Mouse (Mus musculus) stomach, embryonic 16.5 days (tissue): ENCODE results near the gene Adamts20. TPM values are rescaled to one million over a fixed set of nuclear protein-coding genes. Genes with fewer than 3 reads are reported as not detected.
A peak's percentile ranks its signal among the peaks of the same experiment; 100 is the strongest.
"Not testable (repeated sequence)": the region's sequence is repeated elsewhere in the genome, so short reads cannot be mapped to it uniquely, and the experiment has no call there.

ENCODE experiments used
- ATAC-seq: fragments of 200-750 bp; cut with Nextera tagmentation; 2 replicates; pipeline ENCODE4 v1.8.0; 2017; ENCODE audit warnings: moderate number of reproducible peaks, moderate TSS enrichment; ENCODE audit not compliant: insufficient read depth, low FRiP score
- H3K27ac ChIP-seq: fragments of 300-500 bp; sonication (generic); 2 replicates; pipeline ENCODE4 v1.5.1; 2014; ENCODE audit warnings: low read length
- H3K27me3 ChIP-seq: fragments of 300-500 bp; sonication (generic); 2 replicates; pipeline ENCODE4 v1.6.1; 2014; ENCODE audit warnings: low read length, control low read depth, mixed read lengths; ENCODE audit not compliant: control insufficient read depth, insufficient read depth
- H3K36me3 ChIP-seq: fragments of 300-500 bp; sonication (generic); 2 replicates; pipeline ENCODE4 v1.6.1; 2014; ENCODE audit warnings: low read length; ENCODE audit not compliant: control insufficient read depth, insufficient read depth
- H3K4me1 ChIP-seq: fragments of 300-500 bp; sonication (generic); 2 replicates; pipeline ENCODE4 v1.6.1; 2014; ENCODE audit warnings: low read length, control low read depth, mixed read lengths; ENCODE audit not compliant: control insufficient read depth, insufficient read depth
- H3K4me2 ChIP-seq: fragments of 300-500 bp; sonication (generic); 2 replicates; pipeline ENCODE4 v1.6.1; 2014; ENCODE audit warnings: low read depth, low read length, mixed read lengths
- H3K4me3 ChIP-seq: fragments of 300-500 bp; sonication (generic); replicated peaks from 2 replicates; pipeline ENCODE4 v1.5.1; 2014; ENCODE audit warnings: mild to moderate bottlenecking, low read length
- H3K9ac ChIP-seq: fragments of 300-500 bp; sonication (generic); 2 replicates; pipeline ENCODE4 v1.6.1; 2014; ENCODE audit warnings: low read length
- H3K9me3 ChIP-seq: fragments of 300-500 bp; sonication (generic); replicated peaks from 2 replicates; pipeline ENCODE4 v1.6.1; 2016; ENCODE audit warnings: low read length, control low read depth; ENCODE audit not compliant: control insufficient read depth
- WGBS: fragments of 180-500 bp; shearing (Covaris S2); extraction: QIAGEN DNeasy Blood & Tissue Kit; methylation state at CpG from one replicate; pipeline ENCODE4 v1.1.7; 2014; 5-methylcytosine and 5-hydroxymethylcytosine counted together
- polyA plus RNA-seq: library from polyadenylated mRNA; unstranded; fragments of >200 nt; fragmentation: Nextera tagmentation; extraction: Ambion mirVana; gene quantifications from 2 replicates; pipeline ENCODE4 v1.2.1, GENCODE M21; 2015

Adamts20 gene
- polyA plus RNA-seq, 1 experiment from 2014 or later = 2.1 TPM

DNA sequence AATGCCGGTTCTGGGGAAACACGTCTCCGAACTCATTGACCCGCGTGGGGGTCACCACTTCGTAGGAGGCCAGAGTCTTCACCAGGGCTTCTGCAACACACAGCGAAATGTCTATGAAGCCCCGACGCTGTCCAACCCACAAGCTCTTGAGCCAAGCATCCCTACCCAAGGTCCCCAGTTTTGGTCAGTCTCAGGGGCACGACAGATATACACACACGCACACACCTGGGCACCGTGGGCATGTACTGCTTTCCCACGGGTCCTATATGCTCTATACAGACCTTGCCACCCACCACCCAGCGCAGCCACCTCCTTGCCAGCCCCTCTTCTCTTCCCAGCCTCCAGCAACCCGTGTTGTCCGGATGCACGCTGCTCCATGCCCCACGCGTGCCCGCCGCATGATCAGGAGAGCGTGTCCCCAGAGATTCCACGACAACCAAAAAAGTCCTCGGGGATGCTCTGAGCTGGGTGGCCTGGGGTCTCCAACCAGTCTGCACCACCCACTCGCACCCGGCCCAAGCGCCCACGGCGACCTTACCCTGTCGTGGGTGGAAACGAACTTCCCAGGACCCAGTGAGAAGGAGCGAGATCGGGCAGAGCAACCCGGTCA is 61.7 kb downstream of the Adamts20 start:
- 2% methylated on average over 34 of the region's 34 CpGs for WGBS
- H3K9ac ChIP-seq = peak overlapping the region; percentile 75
- no peaks in the 10 kb centered on the region for H3K9me3 ChIP-seq
- no peak overlapping the region for H3K27ac ChIP-seq
- peak overlapping the region; percentile 98 for H3K4me2 ChIP-seq
- peaks cover 8% of the 10 kb centered on the region for H3K4me1 ChIP-seq
- peak overlapping the region; percentile 68 for H3K4me3 ChIP-seq
- no peak; the same call in 1 of the 2 replicates for ATAC-seq
- 0 out of 2 replicates have a peak, but pooled peaks cover 8% of the 10 kb centered on the region for H3K27me3 ChIP-seq
- H3K36me3 ChIP-seq = no peaks in the 10 kb centered on the region

DNA sequence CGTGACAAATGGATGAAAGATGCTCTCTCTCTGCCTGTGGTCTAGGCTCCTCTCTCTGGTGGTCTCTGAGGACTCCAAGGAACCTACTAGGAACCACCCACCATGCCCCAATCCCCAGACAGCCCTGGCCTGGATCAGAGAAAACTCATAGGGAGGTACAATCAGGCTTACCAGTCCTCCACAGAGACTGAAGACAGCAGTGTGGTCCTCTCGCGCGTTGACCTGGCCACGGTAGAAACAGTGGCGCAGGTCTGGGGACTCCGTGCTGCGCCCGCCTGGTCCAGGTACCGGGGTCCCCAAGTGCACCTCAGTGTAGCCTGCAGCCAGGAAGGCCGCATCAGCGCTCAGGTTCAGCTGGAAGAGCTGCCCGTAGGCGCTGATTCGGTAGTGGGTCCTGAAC is 62.2 kb downstream of the Adamts20 start:
- Histone ChIP-seq H3K9ac (peak overlapping the region; percentile 75), H3K4me2 (peak overlapping the region; percentile 98), H3K27ac (no peak overlapping the region), H3K27me3 (0 out of 2 replicates have a peak, but pooled peaks cover 8% of the 10 kb centered on the region), H3K36me3 (no peaks in the 10 kb centered on the region), H3K4me1 (peaks cover 8% of the 10 kb centered on the region), H3K9me3 (no peaks in the 10 kb centered on the region), H3K4me3 (peak overlapping the region; percentile 68)
- WGBS = 5% methylated on average over 15 of the region's 15 CpGs
- no peak for ATAC-seq

DNA sequence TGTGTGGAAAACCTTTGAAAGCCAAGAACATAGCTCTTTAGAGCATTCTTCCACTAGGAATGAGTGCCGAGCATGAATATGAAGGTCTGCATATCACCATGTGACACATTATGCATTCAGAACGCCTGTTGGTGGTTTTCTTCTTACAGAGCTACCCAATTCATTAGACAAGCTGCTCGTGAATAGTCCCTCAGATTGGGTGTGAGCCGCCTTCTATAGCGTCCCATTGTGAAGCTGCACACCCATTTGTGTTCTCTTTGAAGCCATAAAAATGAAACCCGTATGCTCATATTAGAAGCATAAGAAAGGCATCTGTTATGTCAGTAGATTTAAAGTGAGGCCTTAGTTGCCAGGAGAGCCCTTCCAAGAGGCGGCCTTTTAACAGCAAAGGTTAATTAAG is 72.5 kb downstream of the Adamts20 start:
- H3K27me3 ChIP-seq = no peaks in the 10 kb centered on the region
- whole genome bisulfite sequencing = 83% methylated on average over 7 of the region's 7 CpGs
- H3K27ac ChIP-seq = no peak overlapping the region
- H3K4me1 ChIP-seq = no peaks in the 10 kb centered on the region
- H3K36me3 ChIP-seq = no peaks in the 10 kb centered on the region
- H3K4me3 ChIP-seq = no peak overlapping the region
- H3K4me2 ChIP-seq = no peak overlapping the region
- H3K9ac ChIP-seq = no peak overlapping the region
- no peaks in the 10 kb centered on the region for H3K9me3 ChIP-seq
- ATAC-seq = no peak

DNA sequence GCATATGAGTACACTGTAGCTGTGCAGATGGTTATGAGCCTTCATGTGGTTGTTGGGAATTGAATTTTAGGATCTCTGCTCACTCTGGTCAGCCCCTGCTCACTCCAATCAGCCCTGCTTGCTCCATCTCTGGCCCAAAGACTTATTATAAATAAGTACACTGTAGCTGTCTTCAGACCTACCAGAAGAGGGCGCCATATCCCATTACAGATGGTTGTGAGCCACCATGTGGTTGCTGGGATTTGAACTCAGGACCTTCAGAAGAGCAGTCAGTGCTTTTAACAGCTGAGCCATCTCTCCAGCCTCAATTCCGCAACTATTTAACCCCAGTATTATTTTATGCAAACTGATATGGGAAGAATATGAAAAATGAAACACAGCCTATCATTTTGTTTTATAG is 75.1 kb downstream of the Adamts20 start:
- H3K27ac ChIP-seq, H3K36me3 ChIP-seq, H3K4me3 ChIP-seq, H3K9me3 ChIP-seq, H3K9ac ChIP-seq, H3K27me3 ChIP-seq, ATAC-seq, H3K4me1 ChIP-seq, H3K4me2 ChIP-seq: not testable (repeated sequence)
- 70% methylated on average over 2 of the region's 2 CpGs for WGBS

DNA sequence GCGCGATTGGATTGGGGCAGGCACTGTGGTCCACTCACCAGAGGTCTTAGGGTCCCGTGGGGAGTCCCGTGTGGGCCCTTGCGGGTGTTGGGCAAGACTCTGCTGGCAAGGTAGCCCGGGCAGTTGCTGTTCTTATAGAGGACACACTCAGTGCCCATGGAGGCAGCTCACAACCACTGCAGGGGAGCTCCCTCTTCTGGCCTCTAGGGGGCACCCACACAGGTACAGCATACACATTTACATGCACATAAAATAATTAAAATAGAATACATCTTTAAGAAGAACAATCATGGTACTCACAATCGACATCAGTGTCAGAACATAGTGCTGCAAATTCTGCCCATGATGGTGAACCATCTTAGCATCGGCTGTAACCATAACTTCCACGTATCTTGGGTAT is 85.8 kb downstream of the Adamts20 start:
- 94% methylated on average over 6 of the region's 9 CpGs for WGBS
- Histone ChIP-seq H3K27me3 (no peaks in the 10 kb centered on the region), H3K27ac (no peak overlapping the region), H3K4me3 (no peak overlapping the region), H3K4me1 (no peaks in the 10 kb centered on the region), H3K36me3 (no peaks in the 10 kb centered on the region), H3K4me2 (no peak overlapping the region), H3K9ac (no peak overlapping the region), H3K9me3 (no peaks in the 10 kb centered on the region)
- ATAC-seq = no peak

DNA sequence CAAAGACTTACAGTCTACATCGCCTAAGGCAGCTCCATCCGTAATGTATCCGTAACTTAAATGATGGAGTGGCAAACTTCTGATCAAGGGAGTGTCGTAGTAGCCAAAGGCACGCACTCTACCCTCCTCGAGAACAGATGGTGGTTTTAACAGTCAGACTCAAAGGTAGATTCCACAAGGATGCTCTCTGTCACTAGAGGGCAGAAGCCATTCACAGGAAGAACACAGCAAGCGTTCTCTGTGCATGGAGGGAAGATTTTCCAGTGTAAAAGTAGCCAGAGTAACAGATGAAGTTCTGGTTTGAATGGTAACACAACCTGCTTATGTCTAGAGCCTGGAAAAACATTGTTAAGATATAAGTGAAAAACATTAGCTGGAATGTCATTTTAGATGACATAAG is 92.7 kb downstream of the Adamts20 start:
- H3K36me3 ChIP-seq = no peaks in the 10 kb centered on the region
- no peaks in the 10 kb centered on the region for H3K9me3 ChIP-seq
- H3K4me3 ChIP-seq = no peak overlapping the region
- H3K9ac ChIP-seq = no peak overlapping the region
- no peak overlapping the region for H3K4me2 ChIP-seq
- H3K27me3 ChIP-seq = no peaks in the 10 kb centered on the region
- WGBS = 72% methylated on average over 7 of the region's 7 CpGs
- ATAC-seq = no peak
- no peak overlapping the region for H3K27ac ChIP-seq
- H3K4me1 ChIP-seq = no peaks in the 10 kb centered on the region

DNA sequence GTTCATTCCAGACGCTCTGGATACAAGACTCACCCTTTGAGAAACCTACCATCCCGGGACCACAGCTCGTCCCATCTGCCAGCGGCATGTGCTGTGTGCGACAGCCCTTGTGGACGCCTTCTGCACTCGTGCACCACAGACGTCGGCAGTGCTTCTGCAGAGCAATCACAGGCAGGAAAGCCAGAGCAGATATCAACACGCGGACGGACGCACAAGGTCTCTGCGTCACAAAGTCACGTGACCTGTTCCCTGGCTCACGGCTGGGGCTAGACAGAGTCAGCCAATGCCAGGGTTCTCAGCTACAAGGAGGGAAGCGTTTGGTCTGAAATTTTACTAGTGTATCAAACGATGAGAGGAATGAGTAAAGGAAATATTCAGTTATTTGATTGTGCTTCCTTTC is 116.2 kb downstream of the Adamts20 start:
- no peaks in the 10 kb centered on the region for H3K36me3 ChIP-seq
- no peak overlapping the region for H3K4me2 ChIP-seq
- ATAC-seq = no peak
- H3K27ac ChIP-seq = no peak overlapping the region
- WGBS = 88% methylated on average over 18 of the region's 18 CpGs
- no peaks in the 10 kb centered on the region for H3K4me1 ChIP-seq
- H3K9ac ChIP-seq = no peak overlapping the region
- H3K4me3 ChIP-seq = no peak overlapping the region
- no peaks in the 10 kb centered on the region for H3K27me3 ChIP-seq
- no peaks in the 10 kb centered on the region for H3K9me3 ChIP-seq

DNA sequence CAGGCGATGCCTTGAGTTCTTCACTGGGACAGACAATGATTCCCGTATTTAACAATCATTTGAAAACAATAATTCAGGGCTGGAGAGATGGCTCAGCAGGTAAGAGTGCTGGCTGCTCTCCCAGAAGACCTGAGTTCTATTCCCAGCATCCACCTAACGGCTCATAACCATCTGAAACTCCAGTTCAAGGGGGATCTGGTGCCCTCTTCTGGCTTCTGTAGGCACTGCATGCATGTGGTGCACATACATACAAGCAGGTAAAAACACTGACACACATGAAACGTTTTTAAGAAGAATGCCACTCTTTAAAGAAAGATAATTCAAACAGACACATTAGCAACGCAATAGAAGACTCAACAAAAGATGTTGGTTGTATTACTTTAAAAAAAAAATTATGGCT is 120.9 kb downstream of the Adamts20 start:
- Histone ChIP-seq H3K4me2 (no peak overlapping the region), H3K4me3 (no peak overlapping the region), H3K4me1 (no peaks in the 10 kb centered on the region), H3K27ac (no peak overlapping the region), H3K36me3 (no peaks in the 10 kb centered on the region), H3K9me3 (no peaks in the 10 kb centered on the region), H3K9ac (no peak overlapping the region), H3K27me3 (no peaks in the 10 kb centered on the region)
- 91% methylated on average over 5 of the region's 5 CpGs for WGBS
- ATAC-seq = no peak

DNA sequence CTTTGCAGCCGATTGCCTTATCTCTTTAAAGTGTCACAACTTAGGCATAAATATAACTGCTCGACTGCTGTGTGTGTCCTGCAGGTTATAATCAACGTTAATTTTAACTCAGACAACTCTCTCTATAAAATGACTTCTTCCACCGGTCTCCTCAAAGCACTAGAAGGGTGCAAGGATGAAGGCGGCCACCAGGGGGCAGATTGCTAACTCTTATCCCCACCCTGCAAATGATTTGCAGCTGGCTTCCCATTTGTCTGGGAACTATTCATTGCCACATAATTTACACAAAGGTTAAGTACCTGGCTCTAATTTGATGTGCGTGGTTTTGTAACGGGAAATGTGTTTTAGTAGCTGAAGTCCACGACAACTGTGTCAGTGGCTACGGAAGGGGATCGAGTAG is 122.9 kb downstream of the Adamts20 start:
- Histone ChIP-seq H3K9me3 (no peaks in the 10 kb centered on the region), H3K27me3 (no peaks in the 10 kb centered on the region), H3K27ac (no peak overlapping the region), H3K4me2 (no peak overlapping the region), H3K4me1 (no peaks in the 10 kb centered on the region), H3K9ac (no peak overlapping the region), H3K4me3 (no peak overlapping the region), H3K36me3 (no peaks in the 10 kb centered on the region)
- no peak for ATAC-seq
- 52% methylated on average over 10 of the region's 10 CpGs for WGBS
